8 mouse cellular contexts compared by ENCODE assay signal in the genomic region with DNA sequence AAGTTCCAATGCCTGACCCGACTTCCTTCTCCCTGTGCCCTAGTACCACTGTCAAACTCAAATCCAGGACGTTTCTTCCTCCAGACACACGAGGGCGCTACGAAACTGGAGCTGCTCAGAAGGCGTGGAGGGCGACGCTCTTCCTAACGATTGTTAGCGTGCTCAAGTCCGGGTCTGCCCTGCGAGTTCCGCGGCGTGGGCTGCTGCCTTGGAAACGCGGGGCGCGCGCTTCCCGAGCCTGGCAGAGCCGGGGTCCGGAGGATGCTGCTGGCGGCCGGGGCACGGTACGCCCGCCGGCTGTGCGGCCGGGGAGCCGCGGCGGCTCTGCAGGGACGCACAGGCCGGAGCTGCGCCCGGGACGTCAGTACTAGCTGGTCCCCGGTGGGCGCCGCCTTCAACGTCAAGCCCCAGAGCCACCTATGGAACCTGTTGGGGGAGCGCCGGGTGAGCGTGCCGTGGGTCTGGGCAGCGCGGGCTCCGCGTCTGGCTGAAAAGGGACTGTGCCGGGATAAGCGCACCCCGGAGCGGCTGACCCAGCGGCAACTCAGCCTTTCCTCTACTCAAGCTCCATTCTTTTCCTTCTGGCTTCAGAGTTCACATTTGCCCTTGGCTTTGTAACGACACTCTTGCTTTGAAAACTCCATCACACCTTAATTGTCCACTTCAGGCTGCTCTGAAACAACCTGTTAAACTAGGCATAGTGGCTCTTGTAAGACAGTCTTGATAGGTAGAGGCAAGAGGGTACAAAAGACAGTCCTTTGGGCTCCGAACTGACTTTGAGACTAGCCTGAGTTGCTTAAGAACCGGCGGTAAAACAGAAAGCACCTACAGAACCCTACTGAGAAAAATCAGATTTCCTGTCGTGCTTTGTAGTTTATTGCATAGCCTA. TPM values are rescaled to one million over a fixed set of nuclear protein-coding genes. Genes with fewer than 3 reads are reported as not detected.
A peak's percentile ranks its signal among the peaks of the same experiment; 100 is the strongest.
DNase-seq lines count a peak whose midpoint lies in the region; ATAC-seq and TF ChIP-seq lines count a peak whose summit lies in the region.

A gene (plus strand): TSS at position 147 of the 889 bp plus-strand sequence.

- H3K4me3 ChIP-seq in G1E (ENCODE audit: low read depth, low read length): peak within 1 kb of the TSS; percentile 89
- H3K4me3 ChIP-seq in forebrain, embryonic 16.5 days (replicated peaks; ENCODE audit: low read length): peak within 1 kb of the TSS; percentile 57
- peak within 1 kb of the TSS; percentile 80 for H3K4me3 ChIP-seq in layer of hippocampus, adult 2 months
- peak within 1 kb of the TSS; percentile 70 for H3K4me3 ChIP-seq in lung, embryonic 14.5 days (ENCODE audit: low read depth, low read length)
- H3K4me3 ChIP-seq in olfactory bulb, adult 2 months (ENCODE audit: insufficient read depth, low read depth, low read length): peak within 1 kb of the TSS; percentile 83
- peak within 1 kb of the TSS; percentile 83 for H3K4me3 ChIP-seq in thymus, adult 2 months (ENCODE audit: control insufficient read depth, insufficient read depth, low read length)

- H3K27me3 ChIP-seq in G1E (ENCODE audit: insufficient read depth, low read length): peaks cover 11% of the 10 kb centered on the region
- H3K27me3 ChIP-seq in forebrain, embryonic 16.5 days (replicated peaks; ENCODE audit: control insufficient read depth, insufficient read depth, low read length): no peaks in the 10 kb centered on the region
- no peaks in the 10 kb centered on the region for H3K27me3 ChIP-seq in lung, embryonic 14.5 days (ENCODE audit: insufficient read depth, low read length)
- no peaks in the 10 kb centered on the region for H3K27me3 ChIP-seq in thymus, adult 2 months (ENCODE audit: control insufficient read depth, insufficient read depth, low read length)

- peak; percentile 48; the same call in 1 of the 2 replicates for TF ChIP-seq POLR2A in olfactory bulb, adult 2 months (IDR thresholded peaks at IDR 0.05; ENCODE audit: insufficient read depth, low read depth, low read length)
- 0 out of 2 replicates have a peak, but pooled peaks have one; percentile 32 for TF ChIP-seq POLR2A in thymus, adult 2 months (IDR thresholded peaks at IDR 0.05; ENCODE audit: control insufficient read depth, extremely low read depth, insufficient read depth, low read length, poor library complexity)

- 0 out of 2 replicates have a peak, but pooled peaks cover 3% of the 10 kb centered on the region for H3K9me3 ChIP-seq in G1E (replicated peaks)
- no peaks in the 10 kb centered on the region for H3K9me3 ChIP-seq in forebrain, embryonic 16.5 days (ENCODE audit: control insufficient read depth, low read length)
- H3K9me3 ChIP-seq in lung, embryonic 14.5 days (ENCODE audit: low read depth, low read length): no peaks in the 10 kb centered on the region

- TF ChIP-seq CTCF in G1E (IDR thresholded peaks at IDR 0.05; ENCODE audit: low read depth, low read length): peak; percentile 74
- peak; percentile 95 for TF ChIP-seq CTCF in layer of hippocampus, adult 2 months (conservative IDR thresholded peaks at IDR 0.05)
- TF ChIP-seq CTCF in lung, embryonic 14.5 days (IDR thresholded peaks at IDR 0.05; ENCODE audit: low read depth): peak; percentile 94
- peak; percentile 77 for TF ChIP-seq CTCF in olfactory bulb, adult 2 months (IDR thresholded peaks at IDR 0.05; ENCODE audit: insufficient read depth, low read depth, low read length)
- peak; percentile 79; the same call in 1 of the 2 replicates for TF ChIP-seq CTCF in thymus, adult 2 months (IDR thresholded peaks at IDR 0.05; ENCODE audit: borderline replicate concordance, control insufficient read depth, extremely low read depth, insufficient read depth, low read length, poor library complexity)

- H3K4me1 ChIP-seq in G1E (ENCODE audit: insufficient read depth, low read depth, low read length): peaks cover 26% of the 10 kb centered on the region
- peaks cover 5% of the 10 kb centered on the region; the same call in 1 of the 2 replicates for H3K4me1 ChIP-seq in forebrain, embryonic 16.5 days (replicated peaks; ENCODE audit: control insufficient read depth, insufficient read depth, low read length)
- no peaks in the 10 kb centered on the region for H3K4me1 ChIP-seq in lung, embryonic 14.5 days (ENCODE audit: insufficient read depth)
- H3K4me1 ChIP-seq in olfactory bulb, adult 2 months (ENCODE audit: control insufficient read depth, insufficient read depth, low read length): no peaks in the 10 kb centered on the region
- peaks cover 10% of the 10 kb centered on the region for H3K4me1 ChIP-seq in thymus, adult 2 months (replicated peaks; ENCODE audit: control insufficient read depth, insufficient read depth, low read length)

- peak within 1 kb of the TSS; percentile 68 for H3K9ac ChIP-seq in forebrain, embryonic 16.5 days (replicated peaks; ENCODE audit: low read depth, low read length)
- peak within 1 kb of the TSS; percentile 77 for H3K9ac ChIP-seq in lung, embryonic 14.5 days

- intact Hi-C loops in heart, postnatal 36 days (cut with DNase I): no loop called here

- peak; percentile 78 for DNase-seq in G1E (ENCODE audit: low spot score)
- DNase-seq in cerebellum, adult 18-20 months: peak; percentile 88 to 91
- DNase-seq in heart, postnatal 36 days: peak; percentile 82 to 86
- DNase-seq in layer of hippocampus, adult 2 months (ENCODE audit: low spot score in 2 of 2): peak; percentile 85 to 89
- peak; percentile 96 for DNase-seq in lung, embryonic 14.5 days
- peak; percentile 91 for DNase-seq in thymus, adult 2 months

- peaks cover 29% of the 10 kb centered on the region for H3K36me3 ChIP-seq in G1E (replicated peaks)
- H3K36me3 ChIP-seq in forebrain, embryonic 16.5 days (ENCODE audit: control insufficient read depth, insufficient read depth): no peaks in the 10 kb centered on the region
- H3K36me3 ChIP-seq in lung, embryonic 14.5 days (ENCODE audit: insufficient read depth): 0 out of 2 replicates have a peak, but pooled peaks cover 4% of the 10 kb centered on the region
- H3K36me3 ChIP-seq in thymus, adult 2 months (ENCODE audit: control insufficient read depth, insufficient read depth, low read length): no peaks in the 10 kb centered on the region

- ATAC-seq in G1E (ENCODE audit: extremely low read depth, insufficient number of reproducible peaks, low FRiP score, poor library complexity, severe bottlenecking): peak; percentile 89
- ATAC-seq in forebrain, embryonic 16.5 days: peak; percentile 98
- peak; percentile 91 for ATAC-seq in lung, embryonic 14.5 days (ENCODE audit: insufficient read depth)

- WGBS in forebrain, embryonic 16.5 days: 1% methylated on average over 58 of the region's 61 CpGs
- WGBS in lung, embryonic 14.5 days: under 1% methylated on average over 60 of the region's 61 CpGs
- WGBS in olfactory bulb, adult 2 months: under 1% methylated on average over 61 of the region's 61 CpGs
- WGBS in thymus, adult 2 months: under 1% methylated on average over 61 of the region's 61 CpGs

- peak within 1 kb of the TSS; percentile 87 for H3K4me2 ChIP-seq in forebrain, embryonic 16.5 days (ENCODE audit: low read length)
- peak within 1 kb of the TSS; percentile 87 for H3K4me2 ChIP-seq in lung, embryonic 14.5 days

- H3K27ac ChIP-seq in forebrain, embryonic 16.5 days (ENCODE audit: low read length): no peak within 1 kb of the TSS
- H3K27ac ChIP-seq in layer of hippocampus, adult 2 months: peak within 1 kb of the TSS; percentile 84
- H3K27ac ChIP-seq in lung, embryonic 14.5 days (ENCODE audit: low read depth): no peak within 1 kb of the TSS
- no peak within 1 kb of the TSS for H3K27ac ChIP-seq in olfactory bulb, adult 2 months (ENCODE audit: insufficient read depth, low read depth, low read length)
- no peak within 1 kb of the TSS for H3K27ac ChIP-seq in thymus, adult 2 months (ENCODE audit: control insufficient read depth, insufficient read depth, low read length)

RNA-seq across cellular contexts. Expression of the gene that starts here (rescaled TPM):
- 14.3 and 17.7 TPM in 2 replicates for total RNA-seq in G1E (2014; fragmentation: Nextera tagmentation)
- 17.3 and 19.3 TPM in 2 replicates for total RNA-seq in G1E (2017)
- 13.7 and 18.7 TPM in 2 replicates for polyA plus RNA-seq in G1E (2012)
- 20.5 and 25.4 TPM in 2 replicates for polyA plus RNA-seq in forebrain, embryonic 16.5 days (2015; fragmentation: Nextera tagmentation; extraction: Ambion mirVana)
- 10 to 100 TPM; 61.9 to 62.4 TPM for total RNA-seq in heart, postnatal 36 days (2021)
- total RNA-seq in layer of hippocampus, adult 2 months (2021): 10 to 100 TPM; 31.1 to 33.9 TPM
- polyA plus RNA-seq in lung, embryonic 14.5 days (2014; fragmentation: Nextera tagmentation; extraction: Ambion mirVana): 26.3 and 26.5 TPM in 2 replicates
- not detected in 2 replicates for polyA plus RNA-seq in olfactory bulb, adult 2 months (2012; ENCODE audit: insufficient read depth, insufficient read length, low replicate concordance, missing spikeins)
- polyA plus RNA-seq in thymus, adult 2 months (2012; rRNA removed): 10.3 and 13.7 TPM in 2 replicates

Comparison
In these comparisons a context has a peak if more than half of its experiments do, and no peak if none do; other contexts are left out.
1. RNA of the gene that starts here (polyA plus RNA-seq): 26.3 to 26.5 TPM in lung, embryonic 14.5 days, 20.5 to 25.4 TPM in forebrain, embryonic 16.5 days, 13.7 to 18.7 TPM in G1E and 10.3 to 13.7 TPM in thymus, adult 2 months; not detected in olfactory bulb, adult 2 months; every median in the first group is over 10 times any median in the second.
2. Peak in every context shown above with its lines, with median percentiles within 50 percentile points of each other: ATAC-seq, DNase-seq, H3K4me3 ChIP-seq and CTCF ChIP-seq.